Mouse (Mus musculus): ENCODE results near the gene Art4. TPM values are rescaled to one million over a fixed set of nuclear protein-coding genes. Genes with fewer than 3 reads are reported as not detected.

Art4 gene
- 0.61 and 0.99 TPM in 2 replicates for polyA plus RNA-seq (2014; fragmentation: Nextera tagmentation; extraction: Ambion mirVana)

- no peak within 1 kb of the TSS for H3K4me2 ChIP-seq (ENCODE audit: low read depth, low read length, severe bottlenecking)
- ATAC-seq (replicated peaks; ENCODE audit: low FRiP score) (peak; percentile 53), DNase-seq (ENCODE audit: low spot score) (no peak)
- no peaks in the 10 kb centered on the region for H3K4me1 ChIP-seq (replicated peaks; ENCODE audit: control insufficient read depth, insufficient read depth, low read length)
- WGBS = 82% methylated on average over 18 of the region's 18 CpGs
- H3K36me3 ChIP-seq (ENCODE audit: control insufficient read depth, insufficient read depth, low read length) = no peaks in the 10 kb centered on the region
- H3K9ac ChIP-seq (ENCODE audit: low read length) = no peak within 1 kb of the TSS
- H3K9me3 ChIP-seq (ENCODE audit: control insufficient read depth, low read length) = no peaks in the 10 kb centered on the region
- no peak within 1 kb of the TSS for H3K4me3 ChIP-seq (ENCODE audit: low read depth, low read length)
- H3K27ac ChIP-seq (ENCODE audit: low read depth, low read length) = no peak within 1 kb of the TSS
- H3K27me3 ChIP-seq (ENCODE audit: control insufficient read depth, insufficient read depth, low read length) = no peaks in the 10 kb centered on the region
Measured at GRCm38 (mm10) chr6:136857186-136857872, at the start of gene Art4. Gene Art4, minus strand, starts transcription at chr6:136857733.

GRCm38 (mm10) chr6:136906937-136907293 lies 49.4 kb upstream of the Art4 start:
- Histone ChIP-seq H3K4me2 (ENCODE audit: low read depth, low read length, severe bottlenecking) (no peak overlapping the region), H3K27me3 (ENCODE audit: control insufficient read depth, insufficient read depth, low read length) (no peaks in the 10 kb centered on the region), H3K9ac (ENCODE audit: low read length) (no peak overlapping the region), H3K4me3 (ENCODE audit: low read depth, low read length) (no peak overlapping the region), H3K9me3 (ENCODE audit: control insufficient read depth, low read length) (no peaks in the 10 kb centered on the region), H3K27ac (ENCODE audit: low read depth, low read length) (no peak overlapping the region), H3K4me1 (replicated peaks; ENCODE audit: control insufficient read depth, insufficient read depth, low read length) (no peaks in the 10 kb centered on the region), H3K36me3 (ENCODE audit: control insufficient read depth, insufficient read depth, low read length) (no peaks in the 10 kb centered on the region)
- DNase-seq (ENCODE audit: low spot score) (no peak), ATAC-seq (replicated peaks; ENCODE audit: low FRiP score) (peak; percentile 42; the same call in 1 of the 2 replicates)
- WGBS = 73% methylated on average over 10 of the region's 10 CpGs

- H3K27ac ChIP-seq (ENCODE audit: low read depth, low read length) = no peak overlapping the region
- ATAC-seq (replicated peaks; ENCODE audit: low FRiP score) = no peak
- no peaks in the 10 kb centered on the region for H3K4me1 ChIP-seq (replicated peaks; ENCODE audit: control insufficient read depth, insufficient read depth, low read length)
Measured at GRCm38 (mm10) chr6:136906283-136906936, 48.9 kb upstream of the Art4 start.

DNA sequence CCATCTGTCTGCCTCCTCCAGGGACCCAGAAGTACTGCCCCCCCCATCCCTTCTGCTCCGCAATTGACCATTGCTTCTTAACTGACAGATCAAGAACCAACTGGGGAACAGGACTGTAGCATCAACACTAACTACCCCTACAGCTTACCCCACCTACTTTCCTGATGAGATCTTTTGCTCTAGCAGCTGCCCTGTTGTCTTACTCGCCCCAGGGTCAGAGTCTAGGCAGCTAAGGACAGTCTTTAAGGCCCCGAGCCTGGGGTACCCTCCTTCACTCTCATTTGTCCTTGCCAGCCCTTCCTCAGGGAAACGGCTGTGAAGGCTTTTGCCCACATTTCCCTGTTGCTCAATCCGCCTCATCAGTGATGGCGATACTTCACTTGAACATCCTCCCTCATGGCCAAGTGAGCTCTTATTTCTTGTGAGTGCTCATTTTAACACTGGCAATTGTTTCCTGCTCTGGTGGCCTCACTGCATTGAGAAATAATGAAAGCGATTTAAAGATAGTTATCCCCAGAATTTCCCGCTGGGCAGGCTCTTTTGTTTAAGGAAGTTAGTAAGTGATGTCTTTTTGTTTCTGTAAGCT lies 46.4 kb upstream of the Art4 start:
- Histone ChIP-seq H3K27ac (ENCODE audit: low read depth, low read length) (no peak overlapping the region), H3K27me3 (ENCODE audit: control insufficient read depth, insufficient read depth, low read length) (no peaks in the 10 kb centered on the region), H3K36me3 (ENCODE audit: control insufficient read depth, insufficient read depth, low read length) (no peaks in the 10 kb centered on the region), H3K4me2 (ENCODE audit: low read depth, low read length, severe bottlenecking) (no peak overlapping the region), H3K4me3 (ENCODE audit: low read depth, low read length) (no peak overlapping the region), H3K9ac (ENCODE audit: low read length) (no peak overlapping the region), H3K4me1 (replicated peaks; ENCODE audit: control insufficient read depth, insufficient read depth, low read length) (no peaks in the 10 kb centered on the region), H3K9me3 (ENCODE audit: control insufficient read depth, low read length) (no peaks in the 10 kb centered on the region)
- 66% methylated on average over 8 of the region's 8 CpGs for WGBS
- ATAC-seq (replicated peaks; ENCODE audit: low FRiP score) (no peak), DNase-seq (ENCODE audit: low spot score) (no peak)

More at GRCm38 (mm10) chr6:136906283-136906936, 48.9 kb upstream of the Art4 start:
- Histone ChIP-seq H3K4me3 (ENCODE audit: low read depth, low read length) (no peak overlapping the region), H3K9ac (ENCODE audit: low read length) (no peak overlapping the region), H3K36me3 (ENCODE audit: control insufficient read depth, insufficient read depth, low read length) (no peaks in the 10 kb centered on the region), H3K27me3 (ENCODE audit: control insufficient read depth, insufficient read depth, low read length) (no peaks in the 10 kb centered on the region), H3K9me3 (ENCODE audit: control insufficient read depth, low read length) (no peaks in the 10 kb centered on the region), H3K4me2 (ENCODE audit: low read depth, low read length, severe bottlenecking) (no peak overlapping the region)
- WGBS = 86% methylated on average over 19 of the region's 19 CpGs
- DNase-seq (ENCODE audit: low spot score) = no peak

DNA sequence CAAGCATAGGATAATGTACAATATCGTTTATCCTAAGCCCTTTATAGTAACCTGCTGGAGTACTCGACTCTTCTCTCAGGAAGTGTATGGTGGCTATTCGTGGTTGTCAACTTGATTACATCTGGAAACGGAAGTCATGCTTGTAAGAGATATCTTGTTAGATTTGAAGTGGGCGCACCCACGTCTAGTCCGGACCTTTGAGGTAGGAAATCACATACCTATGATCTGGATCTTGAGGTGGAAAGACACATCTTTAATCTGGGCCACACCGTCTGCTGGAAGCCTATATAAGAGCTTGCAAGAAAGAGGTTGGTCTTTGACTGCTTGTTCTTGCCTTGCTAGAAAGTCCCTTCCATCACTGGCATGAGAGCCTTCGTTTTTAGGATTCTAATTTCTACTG lies 45.0 kb upstream of the Art4 start:
- Histone ChIP-seq H3K27ac (ENCODE audit: low read depth, low read length) (no peak overlapping the region), H3K4me2 (ENCODE audit: low read depth, low read length, severe bottlenecking) (no peak overlapping the region), H3K9ac (ENCODE audit: low read length) (no peak overlapping the region), H3K36me3 (ENCODE audit: control insufficient read depth, insufficient read depth, low read length) (no peaks in the 10 kb centered on the region), H3K9me3 (ENCODE audit: control insufficient read depth, low read length) (no peaks in the 10 kb centered on the region), H3K27me3 (ENCODE audit: control insufficient read depth, insufficient read depth, low read length) (no peaks in the 10 kb centered on the region), H3K4me1 (replicated peaks; ENCODE audit: control insufficient read depth, insufficient read depth, low read length) (no peaks in the 10 kb centered on the region), H3K4me3 (ENCODE audit: low read depth, low read length) (no peak overlapping the region)
- 90% methylated on average over 9 of the region's 9 CpGs for WGBS
- no peak for DNase-seq (ENCODE audit: low spot score)
- ATAC-seq (replicated peaks; ENCODE audit: low FRiP score) = no peak

DNA sequence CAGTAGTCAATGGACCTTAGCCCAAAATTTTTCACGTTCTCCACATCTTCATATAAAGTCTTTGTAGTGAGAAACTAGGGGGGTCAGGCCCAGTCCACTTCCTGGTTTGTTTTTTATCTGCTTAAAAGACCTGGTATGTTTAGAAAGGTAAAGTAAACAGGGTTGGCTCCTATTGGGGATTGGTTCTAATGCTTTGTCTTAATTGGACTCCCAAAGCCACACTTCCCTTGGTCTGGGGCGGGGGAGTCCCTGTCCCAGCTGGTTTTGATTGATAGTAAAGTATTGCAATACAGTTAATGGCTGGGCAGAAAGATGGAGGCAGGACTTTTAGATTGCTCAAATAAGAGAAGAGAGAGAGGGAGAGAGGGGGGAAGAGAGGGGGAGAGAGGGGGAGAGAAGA lies 43.5 kb upstream of the Art4 start:
- Histone ChIP-seq H3K9ac (ENCODE audit: low read length) (no peak overlapping the region), H3K4me1 (replicated peaks; ENCODE audit: control insufficient read depth, insufficient read depth, low read length) (no peaks in the 10 kb centered on the region), H3K4me3 (ENCODE audit: low read depth, low read length) (no peak overlapping the region), H3K27me3 (ENCODE audit: control insufficient read depth, insufficient read depth, low read length) (no peaks in the 10 kb centered on the region), H3K27ac (ENCODE audit: low read depth, low read length) (no peak overlapping the region), H3K9me3 (ENCODE audit: control insufficient read depth, low read length) (no peaks in the 10 kb centered on the region), H3K36me3 (ENCODE audit: control insufficient read depth, insufficient read depth, low read length) (no peaks in the 10 kb centered on the region), H3K4me2 (ENCODE audit: low read depth, low read length, severe bottlenecking) (no peak overlapping the region)
- WGBS = 87% methylated on average over 2 of the region's 2 CpGs
- ATAC-seq (replicated peaks; ENCODE audit: low FRiP score) = no peak
- DNase-seq (ENCODE audit: low spot score) = peak; percentile 13

DNA sequence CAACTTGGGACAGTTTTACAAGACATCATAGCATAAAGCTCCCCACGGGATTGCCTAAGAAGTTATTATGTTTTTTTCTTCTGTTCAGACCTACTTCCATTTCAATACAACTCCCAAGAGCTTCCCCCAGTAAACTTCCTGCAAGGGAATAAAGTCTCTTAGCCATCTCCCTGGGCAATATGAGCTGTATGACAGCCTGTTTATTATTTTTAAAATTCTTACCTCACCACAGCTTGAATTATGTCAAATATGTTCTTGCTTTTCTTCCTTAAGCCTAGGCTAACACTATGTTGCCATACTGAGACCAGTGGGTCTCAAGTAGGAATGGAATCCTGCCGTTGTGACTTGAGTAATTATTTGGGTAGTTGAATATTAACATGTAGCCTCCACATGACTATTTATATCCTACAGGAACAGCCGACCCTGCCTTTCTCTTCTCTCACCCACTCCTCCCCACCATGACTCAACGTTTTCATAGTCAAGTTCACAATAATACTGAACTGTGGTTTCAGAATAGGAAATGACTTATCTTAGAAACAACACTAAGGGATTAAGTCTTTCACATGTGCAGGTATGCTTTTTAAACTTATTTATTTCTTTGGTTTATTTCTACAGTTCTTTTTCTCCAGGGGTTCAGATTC lies 43.0 kb upstream of the Art4 start:
- H3K4me1 ChIP-seq (replicated peaks; ENCODE audit: control insufficient read depth, insufficient read depth, low read length) = no peaks in the 10 kb centered on the region
- H3K36me3 ChIP-seq (ENCODE audit: control insufficient read depth, insufficient read depth, low read length) = no peaks in the 10 kb centered on the region
- H3K27me3 ChIP-seq (ENCODE audit: control insufficient read depth, insufficient read depth, low read length) = no peaks in the 10 kb centered on the region
- H3K9me3 ChIP-seq (ENCODE audit: control insufficient read depth, low read length) = no peaks in the 10 kb centered on the region
- H3K9ac ChIP-seq (ENCODE audit: low read length) = no peak overlapping the region
- no peak overlapping the region for H3K27ac ChIP-seq (ENCODE audit: low read depth, low read length)
- DNase-seq (ENCODE audit: low spot score) (peak; percentile 3), ATAC-seq (replicated peaks; ENCODE audit: low FRiP score) (no peak)
- H3K4me3 ChIP-seq (ENCODE audit: low read depth, low read length) = no peak overlapping the region
- WGBS = 85% methylated on average over 4 of the region's 4 CpGs
- H3K4me2 ChIP-seq (ENCODE audit: low read depth, low read length, severe bottlenecking) = no peak overlapping the region

DNA sequence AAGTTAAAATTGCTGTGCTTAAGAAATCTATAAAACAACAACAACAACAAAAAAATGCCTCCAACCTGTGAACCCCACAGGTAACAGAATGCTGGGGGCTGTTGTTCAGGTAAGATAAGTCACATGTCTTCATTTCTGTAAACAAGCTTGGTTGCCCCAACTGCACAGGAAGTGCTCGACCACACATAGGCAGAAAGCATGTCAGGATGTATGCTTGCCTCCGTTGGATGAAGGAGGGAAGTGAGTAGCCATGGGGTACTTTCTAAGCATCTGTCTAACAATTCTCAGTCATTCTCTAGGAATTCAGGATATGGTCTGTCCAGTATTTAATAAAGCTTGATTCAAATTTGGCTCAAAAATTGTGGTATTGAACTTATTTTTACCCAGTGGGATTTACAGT lies 41.4 kb upstream of the Art4 start:
- Histone ChIP-seq H3K9me3 (ENCODE audit: control insufficient read depth, low read length) (no peaks in the 10 kb centered on the region), H3K27me3 (ENCODE audit: control insufficient read depth, insufficient read depth, low read length) (no peaks in the 10 kb centered on the region), H3K9ac (ENCODE audit: low read length) (no peak overlapping the region), H3K4me2 (ENCODE audit: low read depth, low read length, severe bottlenecking) (no peak overlapping the region), H3K27ac (ENCODE audit: low read depth, low read length) (no peak overlapping the region), H3K36me3 (ENCODE audit: control insufficient read depth, insufficient read depth, low read length) (no peaks in the 10 kb centered on the region), H3K4me3 (ENCODE audit: low read depth, low read length) (no peak overlapping the region), H3K4me1 (replicated peaks; ENCODE audit: control insufficient read depth, insufficient read depth, low read length) (no peaks in the 10 kb centered on the region)
- DNase-seq (ENCODE audit: low spot score) (no peak), ATAC-seq (replicated peaks; ENCODE audit: low FRiP score) (no peak)
- WGBS = 85% methylated on average over 2 of the region's 2 CpGs
